Mouse (Mus musculus) thymus, postnatal 0 days (tissue): ENCODE data around the gene Ott. TPM values are rescaled to one million over a fixed set of nuclear protein-coding genes. Genes with fewer than 3 reads are reported as not detected.
"Not testable (repeated sequence)": the region's sequence is repeated elsewhere in the genome, so short reads cannot be mapped to it uniquely, and the experiment has no call there.

Source experiments
- DNase-seq: peaks from one replicate; pipeline ENCODE4 v3.0.0-alpha.2; 2015; ENCODE audit warnings: low spot score
- polyA plus RNA-seq: library from polyadenylated mRNA; unstranded; fragments of >200 nt; fragmentation: Nextera tagmentation; extraction: Ambion mirVana; gene quantifications from 2 replicates; pipeline ENCODE4 v1.2.1, GENCODE M21; 2015

Ott gene
- polyA plus RNA-seq: not detected in 2 replicates

GRCm38 (mm10) chrX:149073982-149074381 lies at the start of gene Ott:
Ott (plus strand) TSS chrX:149074282.
- DNase-seq: not testable (repeated sequence)

Other genes with a start within 250 kb of the Ott start
- gene Luzp4, start 216.6 kb upstream of the Ott start, polyA plus RNA-seq: not detected in 2 replicates
- gene Gm15093, start 198.1 kb downstream of the Ott start, polyA plus RNA-seq: 0.07 TPM in 1 of 2 replicates, not detected in the other